ENCODE assay signal across 21 mouse cellular contexts in genomic region chr11:23380055-23380454, GRCm38 (mm10).
DNase-seq lines count a peak whose midpoint lies in the region; ATAC-seq lines count a peak whose summit lies in the region.
"Had no signal": no experiment of that assay in that cellular context is flagged by ENCODE, and none has a peak within 500 bp of the region (broad histone marks: within the 10 kb centered on the region; RNA-seq: fewer than 3 reads in every experiment).

No protein-coding gene starts in this region.

- H3K9ac ChIP-seq in midbrain, embryonic 11.5 days (ENCODE audit: low read length), result no peak overlapping the region

- no peaks in the 10 kb centered on the region for H3K27me3 ChIP-seq in midbrain, embryonic 11.5 days (ENCODE audit: control insufficient read depth, insufficient read depth, low read length)
- H3K27me3 ChIP-seq in midbrain, embryonic 10.5 days (ENCODE audit: low read depth, poor library complexity, severe bottlenecking), result no peaks in the 10 kb centered on the region
- H3K27me3 ChIP-seq: CH12.LX, Patski had no signal

- H3K9me3 ChIP-seq in midbrain, embryonic 11.5 days (ENCODE audit: control insufficient read depth, low read length), result no peaks in the 10 kb centered on the region
- H3K9me3 ChIP-seq in midbrain, embryonic 10.5 days (replicated peaks), result no peaks in the 10 kb centered on the region
- H3K9me3 ChIP-seq: G1E had no signal

- no peak overlapping the region for H3K4me3 ChIP-seq in midbrain, embryonic 11.5 days (ENCODE audit: low read depth, low read length)
- no peak overlapping the region for H3K4me3 ChIP-seq in midbrain, embryonic 10.5 days

- H3K4me2 ChIP-seq in midbrain, embryonic 11.5 days, result no peak overlapping the region

- no peaks in the 10 kb centered on the region for H3K4me1 ChIP-seq in midbrain, embryonic 11.5 days (ENCODE audit: control insufficient read depth, insufficient read depth, low read length)
- H3K4me1 ChIP-seq in midbrain, embryonic 10.5 days, result no peaks in the 10 kb centered on the region

- no peaks in the 10 kb centered on the region; the same call in 1 of the 2 replicates for H3K36me3 ChIP-seq in midbrain, embryonic 11.5 days (ENCODE audit: control insufficient read depth, insufficient read depth, low read length)
- H3K36me3 ChIP-seq in midbrain, embryonic 10.5 days, result peaks cover 71% of the 10 kb centered on the region

- 84% methylated on average over 2 of the region's 2 CpGs for WGBS in midbrain, embryonic 11.5 days
- WGBS in midbrain, embryonic 10.5 days, result 94% methylated on average over 2 of the region's 2 CpGs

- no peak overlapping the region for H3K27ac ChIP-seq in midbrain, embryonic 11.5 days (ENCODE audit: low read depth, low read length)
- H3K27ac ChIP-seq in midbrain, embryonic 10.5 days (replicated peaks), result no peak overlapping the region

- DNase-seq in frontal cortex, postnatal 10 days (ENCODE audit: low spot score in 2 of 2), result no peak
- DNase-seq in midbrain, embryonic 11.5 days (ENCODE audit: low spot score, missing footprints), result peak; percentile 65
- DNase-seq in midbrain, embryonic 10.5 days (ENCODE audit: low spot score), result no peak
- peak; percentile 18 for DNase-seq in retina, postnatal 1 day
- DNase-seq in retina, embryonic 14.5 days (ENCODE audit: low spot score), result no peak
- DNase-seq: adrenal gland, adult 2 months; adrenal gland, adult 8-10 months; adrenal gland, postnatal 10 days; adrenal gland, postnatal 14 days; adrenal gland, postnatal 25 days; adrenal gland, postnatal 36 days; B cell, adult 2 months; cerebellum, adult 11 months; cerebellum, adult 11-12 months; cerebellum, adult 18-20 months had no signal

- peak; percentile 52; the same call in 1 of the 2 replicates for ATAC-seq in frontal cortex, adult (ENCODE audit: low TSS enrichment)
- no peak for ATAC-seq in midbrain, embryonic 11.5 days (ENCODE audit: low FRiP score)
- ATAC-seq: activated CD4-positive, CD25-positive, alpha-beta regulatory T cell, adult 4 months; CD4-positive, CD25-positive, alpha-beta regulatory T cell, adult 4 months; Patski had no signal

Comparison
In these comparisons a context has a peak if more than half of its experiments do, and no peak if none do; other contexts are left out.
1. DNase-seq: peak in midbrain, embryonic 11.5 days (single experiment) and retina, postnatal 1 day (single experiment); none in frontal cortex, postnatal 10 days (0 of 2), midbrain, embryonic 10.5 days (single experiment) and retina, embryonic 14.5 days (single experiment).